Mouse (Mus musculus) G1E (cell line): ENCODE data around the gene Ctnnbl1.

ENCODE experiments used
- CTCF ChIP-seq: IDR thresholded peaks from 2 replicates; pipeline ENCODE4 v1.5.1; 2012; ENCODE audit warnings: low read depth, low read length, inconsistent platforms, mixed read lengths
- GATA1 ChIP-seq: IDR thresholded peaks from 2 replicates; pipeline ENCODE4 v1.6.1; 2012; ENCODE audit warnings: borderline replicate concordance, low read length, inconsistent platforms, mixed read lengths

DNA sequence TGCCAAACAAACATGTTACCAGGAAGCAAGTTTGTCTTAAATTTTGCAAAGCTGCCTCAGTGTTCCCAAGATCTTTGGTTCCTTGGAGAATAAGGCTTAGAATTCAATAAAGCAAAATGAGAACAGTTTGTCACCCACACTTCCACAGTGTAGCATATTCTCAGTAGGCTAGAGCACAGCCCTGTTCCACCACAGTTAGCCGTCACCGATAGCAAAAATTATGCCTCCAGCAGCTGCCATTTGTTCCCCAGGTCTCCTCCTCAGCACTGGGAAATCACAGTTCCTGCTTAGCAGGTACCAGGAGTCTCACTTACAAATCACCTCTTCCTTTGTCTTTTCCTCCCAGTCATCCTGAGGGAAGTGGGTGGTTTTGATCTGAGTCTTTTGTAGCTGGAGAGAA is 10.8 kb downstream of the Ctnnbl1 start:
- no peak for TF ChIP-seq CTCF
- no peak for TF ChIP-seq GATA1
